ENCODE assay signal across 8 mouse cellular contexts in the genomic region with DNA sequence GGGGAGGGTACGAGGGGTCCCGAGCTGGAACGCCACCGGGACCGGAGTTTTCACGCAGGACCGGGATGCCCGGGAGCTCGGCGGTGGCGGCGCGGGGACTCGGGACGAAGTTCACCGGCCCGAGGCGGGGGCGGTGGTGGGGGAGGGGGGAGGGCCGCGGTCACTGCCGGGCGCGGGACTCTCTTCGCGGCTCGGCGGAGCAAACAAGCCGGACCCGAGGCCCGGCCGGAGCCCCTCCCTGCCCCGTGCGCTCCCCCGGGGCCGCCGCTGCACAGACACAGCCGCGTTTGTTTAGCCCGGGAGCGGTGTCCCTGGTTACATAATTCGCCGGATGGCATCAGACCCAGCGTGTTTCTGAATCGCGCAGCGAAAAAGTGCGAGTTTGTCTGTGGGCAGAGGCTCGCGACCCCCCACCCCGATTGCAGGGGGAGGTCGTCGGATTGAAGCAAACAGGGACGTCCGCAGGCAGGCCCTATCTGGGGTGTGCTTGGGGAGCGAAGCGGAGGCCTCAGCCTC. TPM values are rescaled to one million over a fixed set of nuclear protein-coding genes. Genes with fewer than 3 reads are reported as not detected.
DNase-seq lines count a peak whose midpoint lies in the region; ATAC-seq lines count a peak whose summit lies in the region.

No protein-coding gene starts in this region.

- no peaks in the 10 kb centered on the region for H3K27me3 ChIP-seq in intestine, embryonic 15.5 days (replicated peaks)

- peak overlapping the region; percentile 100 for H3K27ac ChIP-seq in intestine, embryonic 15.5 days

- H3K4me3 ChIP-seq in intestine, embryonic 15.5 days (replicated peaks) = peak overlapping the region; percentile 92

- H3K4me2 ChIP-seq in intestine, embryonic 15.5 days (replicated peaks) = peak overlapping the region; percentile 88

- ATAC-seq in frontal cortex, adult (ENCODE audit: low TSS enrichment) = peak; percentile 9; the same call in 1 of the 2 replicates
- ATAC-seq in intestine, embryonic 15.5 days = no peak

- peak overlapping the region; percentile 90 for H3K9ac ChIP-seq in intestine, embryonic 15.5 days

- no peaks in the 10 kb centered on the region for H3K9me3 ChIP-seq in intestine, embryonic 15.5 days

- peaks cover 60% of the 10 kb centered on the region for H3K4me1 ChIP-seq in intestine, embryonic 15.5 days (replicated peaks)

- peak; percentile 48 for DNase-seq in kidney, adult 11 months
- DNase-seq in kidney, postnatal 10 days = no peak
- peak; percentile 68 to 79 for DNase-seq in cerebellum, adult 18-20 months
- peak; percentile 40 for DNase-seq in liver
- DNase-seq in neural tube, embryonic 10.5 days (ENCODE audit: extremely low spot score, low spot score) = peak; percentile 64
- peak; percentile 44 for DNase-seq in thymus, postnatal 25 days

- under 1% methylated on average over 55 of the region's 57 CpGs for WGBS in intestine, embryonic 15.5 days

- H3K36me3 ChIP-seq in intestine, embryonic 15.5 days = no peaks in the 10 kb centered on the region; the same call in 1 of the 2 replicates

RNA-seq across cellular contexts. Expression of gene Ctdsp2, which starts 1.2 kb away (rescaled TPM):
- 53.6 and 55.2 TPM in 2 replicates for polyA plus RNA-seq in intestine, embryonic 15.5 days (2015; fragmentation: Nextera tagmentation; extraction: Ambion mirVana)

RNA-seq across cellular contexts. Expression of gene Avil, which starts 20.8 kb away (rescaled TPM):
- polyA plus RNA-seq in intestine, embryonic 15.5 days (2015; fragmentation: Nextera tagmentation; extraction: Ambion mirVana) = 0.10 and 0.21 TPM in 2 replicates

RNA-seq across cellular contexts. Expression of gene Tsfm, which starts 50.9 kb away (rescaled TPM):
- polyA plus RNA-seq in intestine, embryonic 15.5 days (2015; fragmentation: Nextera tagmentation; extraction: Ambion mirVana) = 91.8 and 99.3 TPM in 2 replicates
